Mouse (Mus musculus) CH12.LX (cell line): ENCODE results near the gene Sgcb.
A peak's percentile ranks its signal among the peaks of the same experiment; 100 is the strongest.

Experiments used
- CTCF ChIP-seq, 2 experiments: IDR thresholded peaks in 1 of 2; conservative IDR thresholded peaks in 1 of 2; 2 replicates each; pipeline ENCODE4 v1.5.1; 2011 to 2012; ENCODE audit warnings: low read depth in 2 of 2, low read length in 2 of 2, improper control_type of control experiment in 1 of 2, inconsistent platforms in 1 of 2, mild to moderate bottlenecking in 1 of 2, moderate library complexity in 1 of 2
- POLR2A ChIP-seq: IDR thresholded peaks from 2 replicates; pipeline ENCODE4 v1.6.1; 2011; ENCODE audit warnings: low read depth, mild to moderate bottlenecking, improper control_type of control experiment, low read length
- USF1 ChIP-seq: IDR thresholded peaks from 2 replicates; pipeline ENCODE4 v1.6.1; 2014; ENCODE audit warnings: low read depth, mild to moderate bottlenecking, inconsistent platforms, low read length, improper control_type of control experiment
- ZNF384 ChIP-seq: IDR thresholded peaks from 2 replicates; pipeline ENCODE4 v1.6.1; 2012; ENCODE audit warnings: low read depth, low read length, improper control_type of control experiment, inconsistent platforms

DNA sequence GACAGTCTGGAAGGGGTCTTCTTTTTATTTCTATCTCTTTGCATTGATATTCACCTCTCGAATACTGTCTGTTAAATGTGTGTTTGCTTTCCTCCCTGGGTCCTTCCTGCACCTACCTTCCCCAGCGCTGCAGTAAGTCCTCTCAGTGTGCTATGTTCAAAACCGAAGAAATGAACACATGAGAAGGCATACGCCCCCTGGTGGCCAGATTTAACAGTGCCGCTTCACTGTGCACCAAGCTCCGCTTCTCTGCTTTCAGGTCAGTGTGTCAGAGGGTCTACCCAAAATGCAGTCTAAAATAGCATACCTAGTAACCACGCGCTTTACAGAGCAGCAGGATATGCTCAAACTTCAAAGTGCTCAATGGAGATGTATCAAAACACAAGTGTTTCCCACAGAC, 14.4 kb downstream of the Sgcb start:
- TF ChIP-seq POLR2A (no peak), USF1 (no peak), CTCF (conservative IDR thresholded peaks at IDR 0.05 in 1 of 2, IDR thresholded peaks at IDR 0.05 in 1 of 2; ENCODE audit: low read depth in 2 of 2, low read length in 2 of 2) (peak; percentile 78 to 82), ZNF384 (no peak)
